Mouse (Mus musculus): ENCODE measurements at regions not wholly inside any gene's neighbourhood (a gene's known extent, or its start where the extent isn't known, plus 50 kb on each side); places are given as distances from the start of the nearest gene placed in this dataset.

DNA sequence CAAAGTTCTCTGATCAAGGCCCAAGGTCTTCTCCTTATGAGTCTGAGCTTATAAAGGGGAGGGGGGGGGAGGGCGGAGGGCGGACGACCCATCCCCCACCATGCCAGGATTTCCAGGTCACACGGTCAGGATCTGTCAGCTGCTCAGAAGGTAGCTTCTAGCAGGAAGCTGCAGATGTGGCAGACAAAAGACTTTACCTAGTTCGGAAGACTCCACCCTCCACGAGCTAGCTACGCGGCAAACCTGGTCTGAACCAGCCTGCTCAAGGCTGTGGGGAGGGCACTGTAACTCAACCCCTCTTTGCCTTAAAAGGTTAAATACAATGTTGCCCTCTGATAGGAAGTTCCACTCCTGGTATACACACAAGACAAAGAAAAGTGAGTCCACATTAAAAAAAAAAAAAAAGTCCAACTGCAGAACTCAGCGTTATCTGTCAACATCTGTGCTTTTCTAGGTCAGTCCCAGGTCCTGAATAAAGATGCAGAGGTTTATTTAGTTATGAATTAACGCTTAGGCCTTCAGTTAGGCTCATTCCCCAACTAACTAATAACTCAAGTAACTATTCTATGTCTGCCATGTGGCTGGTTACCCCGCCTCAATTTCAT, 108.7 kb downstream of the Rpl14 start:
- Histone ChIP-seq H3K27ac (peak overlapping the region; percentile 59), H3K4me2 (no peak overlapping the region; the same call in 1 of the 2 replicates), H3K4me1 (peaks cover 11% of the 10 kb centered on the region; the same call in 1 of the 2 replicates), H3K9me3 (no peaks in the 10 kb centered on the region), H3K4me3 (replicated peaks) (no peak overlapping the region), H3K36me3 (no peaks in the 10 kb centered on the region), H3K27me3 (replicated peaks) (0 out of 2 replicates have a peak, but pooled peaks cover 1% of the 10 kb centered on the region), H3K9ac (no peak overlapping the region)
- 36% methylated on average over 11 of the region's 11 CpGs for WGBS
- ATAC-seq (ENCODE audit: insufficient read depth, low FRiP score, low read depth), result peak; percentile 79

DNA sequence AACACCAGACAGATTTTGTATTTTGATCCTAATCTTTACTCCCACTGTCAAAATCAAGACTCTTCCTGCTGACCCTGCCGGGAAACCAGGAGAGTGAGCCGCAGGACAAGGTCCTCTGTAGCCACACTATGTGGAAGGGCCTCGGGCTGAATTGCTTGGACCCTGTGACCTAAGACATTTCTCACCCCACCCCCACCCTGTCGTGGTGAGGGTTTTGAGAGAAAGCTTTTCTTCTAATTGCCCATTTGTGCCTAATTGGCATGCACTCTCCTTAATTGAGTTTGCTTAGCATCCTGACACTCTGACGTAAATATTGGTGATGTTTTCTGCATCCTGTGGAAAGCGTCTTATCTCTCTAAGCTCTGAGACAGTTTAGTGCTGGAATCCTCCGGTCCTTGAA, 110.2 kb downstream of the Rpl14 start:
- no peak for ATAC-seq (ENCODE audit: insufficient read depth, low FRiP score, low read depth)
- no peak overlapping the region for H3K9ac ChIP-seq
- H3K9me3 ChIP-seq, result no peaks in the 10 kb centered on the region
- no peak overlapping the region for H3K4me3 ChIP-seq (replicated peaks)
- 0 out of 2 replicates have a peak, but pooled peaks cover 5% of the 10 kb centered on the region for H3K4me1 ChIP-seq
- H3K27me3 ChIP-seq (replicated peaks), result no peaks in the 10 kb centered on the region
- no peaks in the 10 kb centered on the region for H3K36me3 ChIP-seq
- no peak overlapping the region for H3K27ac ChIP-seq
- no peak overlapping the region for H3K4me2 ChIP-seq
- 46% methylated on average over 7 of the region's 7 CpGs for WGBS

DNA sequence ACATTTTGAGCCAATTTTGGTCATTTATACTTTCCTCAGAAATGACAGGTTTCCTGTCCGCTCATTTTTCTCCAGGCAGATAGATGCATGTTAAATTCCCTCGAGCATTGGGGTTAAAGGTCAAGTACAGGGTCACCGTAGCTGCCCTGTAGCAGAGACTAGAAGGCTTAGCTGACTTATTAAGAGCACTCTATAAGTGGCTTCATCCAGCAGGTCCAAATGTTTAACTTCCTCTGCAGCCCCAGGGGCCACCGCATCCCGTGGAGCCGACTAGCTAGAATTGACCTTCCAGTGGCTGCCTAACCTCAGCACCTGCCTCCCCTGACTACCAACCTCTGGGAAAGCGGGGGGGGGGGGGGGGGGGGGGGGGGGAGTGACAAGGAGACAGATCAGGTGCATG, 114.7 kb downstream of the Rpl14 start:
- H3K4me1 ChIP-seq, result peaks cover 15% of the 10 kb centered on the region; the same call in 1 of the 2 replicates
- no peak for ATAC-seq (ENCODE audit: insufficient read depth, low FRiP score, low read depth)
- WGBS, result 11% methylated on average over 6 of the region's 7 CpGs
- no peak overlapping the region for H3K4me3 ChIP-seq (replicated peaks)
- no peak overlapping the region for H3K4me2 ChIP-seq
- H3K27ac ChIP-seq, result no peak overlapping the region
- H3K36me3 ChIP-seq, result no peaks in the 10 kb centered on the region
- H3K9ac ChIP-seq, result no peak overlapping the region
- no peaks in the 10 kb centered on the region for H3K9me3 ChIP-seq
- no peaks in the 10 kb centered on the region for H3K27me3 ChIP-seq (replicated peaks)

DNA sequence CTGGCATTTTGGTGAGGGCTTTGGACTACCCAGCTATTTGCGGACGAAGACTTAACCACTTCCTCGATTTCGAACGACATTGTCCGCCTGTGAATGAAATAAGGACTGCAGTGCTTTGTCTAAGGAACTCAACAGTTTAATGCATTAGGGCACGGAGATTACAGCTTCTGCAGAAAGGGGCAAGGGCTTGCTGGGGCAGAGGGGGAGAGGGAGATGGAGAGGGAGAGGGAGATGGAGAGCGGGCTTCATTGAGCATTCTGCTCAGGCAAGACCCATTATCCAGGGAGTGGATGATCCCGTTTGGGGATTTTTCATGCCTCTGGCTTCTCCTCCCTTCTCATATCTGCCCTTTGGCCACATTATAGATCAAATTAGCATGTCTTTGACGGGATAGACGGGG, 117.8 kb downstream of the Rpl14 start:
- no peaks in the 10 kb centered on the region for H3K36me3 ChIP-seq
- 79% methylated on average over 11 of the region's 11 CpGs for WGBS
- H3K4me3 ChIP-seq (replicated peaks), result no peak overlapping the region
- H3K9me3 ChIP-seq, result no peaks in the 10 kb centered on the region
- H3K4me2 ChIP-seq, result no peak overlapping the region
- H3K27me3 ChIP-seq (replicated peaks), result no peaks in the 10 kb centered on the region
- peaks cover 28% of the 10 kb centered on the region for H3K4me1 ChIP-seq
- ATAC-seq (ENCODE audit: insufficient read depth, low FRiP score, low read depth), result no peak
- no peak overlapping the region for H3K27ac ChIP-seq
- H3K9ac ChIP-seq, result no peak overlapping the region

DNA sequence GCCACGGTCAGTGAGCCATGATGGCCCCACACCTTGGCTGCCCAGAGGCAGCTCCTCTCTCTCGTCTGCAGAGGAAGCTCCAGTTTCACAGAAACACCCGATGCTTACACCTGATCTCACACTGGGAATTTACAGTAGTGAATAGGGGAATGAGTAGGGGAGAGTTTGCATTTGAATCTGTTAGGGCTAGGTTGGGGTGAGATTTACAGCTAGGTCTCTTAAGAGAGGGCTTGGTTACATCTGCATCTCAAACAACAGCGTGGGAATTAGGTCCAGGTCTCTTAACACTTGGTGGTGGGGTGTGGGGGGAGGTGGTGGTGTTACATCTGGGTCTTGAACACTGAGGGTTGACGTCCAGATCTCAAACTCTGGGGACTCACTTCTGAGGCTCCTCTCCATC, 119.3 kb downstream of the Rpl14 start:
- ATAC-seq (ENCODE audit: insufficient read depth, low FRiP score, low read depth), result no peak
- Histone ChIP-seq H3K4me2 (peak overlapping the region; percentile 54; the same call in 1 of the 2 replicates), H3K4me1 (peaks cover 28% of the 10 kb centered on the region), H3K36me3 (no peaks in the 10 kb centered on the region), H3K27me3 (replicated peaks) (no peaks in the 10 kb centered on the region), H3K27ac (peak overlapping the region; percentile 94), H3K9me3 (no peaks in the 10 kb centered on the region), H3K4me3 (replicated peaks) (no peak overlapping the region), H3K9ac (no peak overlapping the region)
- 36% methylated on average over 5 of the region's 5 CpGs for WGBS

DNA sequence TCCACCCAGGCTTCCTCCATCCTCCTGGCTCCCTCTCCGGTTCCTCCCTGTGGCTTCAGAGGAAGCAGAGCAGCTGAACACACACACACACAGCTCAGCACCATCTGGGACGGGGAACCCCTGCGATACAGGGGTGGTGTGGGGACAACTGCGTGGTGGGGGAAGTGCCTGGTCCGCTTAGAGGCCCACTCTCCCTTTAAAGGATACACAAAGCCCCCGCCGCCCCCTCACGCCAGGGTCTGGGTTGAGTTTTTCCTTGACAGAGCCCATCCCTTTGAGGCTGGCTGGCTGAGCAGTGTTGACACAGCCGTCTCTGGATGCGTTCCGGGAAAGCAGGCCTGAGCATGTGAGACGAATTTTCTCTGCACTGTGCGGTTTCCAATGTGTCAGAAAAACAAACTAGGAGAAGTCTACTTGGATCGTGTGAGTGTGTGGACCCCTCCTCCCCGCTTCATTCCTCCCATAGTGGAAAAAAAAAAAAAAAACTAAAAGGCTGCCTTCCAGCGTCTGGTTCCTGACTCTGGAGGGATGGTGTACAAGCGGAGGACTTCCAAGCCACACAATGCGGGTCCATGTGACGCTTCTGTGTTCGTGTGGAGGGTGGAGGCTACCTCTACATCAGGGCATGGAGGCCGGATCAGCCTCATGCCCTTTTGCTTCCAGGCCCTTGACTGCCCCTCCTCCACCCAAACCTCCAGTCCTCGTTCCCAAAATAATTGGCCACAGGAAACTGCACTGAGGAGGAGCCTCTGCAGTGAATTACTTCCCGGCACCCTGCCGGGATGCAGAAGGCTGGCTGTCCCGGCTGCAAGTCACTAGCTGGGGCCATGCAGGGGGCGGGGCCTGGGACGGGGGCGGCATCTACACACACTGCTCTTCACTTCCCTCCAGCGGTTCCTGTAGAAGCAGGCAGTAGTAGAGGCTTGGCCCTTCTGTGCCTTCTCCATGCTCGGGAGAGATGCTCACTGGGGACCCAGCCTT, 120.0 kb downstream of the Rpl14 start:
- WGBS, result 3% methylated on average over 30 of the region's 30 CpGs
- Histone ChIP-seq H3K36me3 (no peaks in the 10 kb centered on the region), H3K9me3 (no peaks in the 10 kb centered on the region), H3K4me3 (replicated peaks) (peak overlapping the region; percentile 27), H3K27ac (peak overlapping the region; percentile 94), H3K27me3 (replicated peaks) (no peaks in the 10 kb centered on the region), H3K4me2 (peak overlapping the region; percentile 54), H3K9ac (no peak overlapping the region), H3K4me1 (peaks cover 28% of the 10 kb centered on the region)
- ATAC-seq (ENCODE audit: insufficient read depth, low FRiP score, low read depth), result peak; percentile 85

DNA sequence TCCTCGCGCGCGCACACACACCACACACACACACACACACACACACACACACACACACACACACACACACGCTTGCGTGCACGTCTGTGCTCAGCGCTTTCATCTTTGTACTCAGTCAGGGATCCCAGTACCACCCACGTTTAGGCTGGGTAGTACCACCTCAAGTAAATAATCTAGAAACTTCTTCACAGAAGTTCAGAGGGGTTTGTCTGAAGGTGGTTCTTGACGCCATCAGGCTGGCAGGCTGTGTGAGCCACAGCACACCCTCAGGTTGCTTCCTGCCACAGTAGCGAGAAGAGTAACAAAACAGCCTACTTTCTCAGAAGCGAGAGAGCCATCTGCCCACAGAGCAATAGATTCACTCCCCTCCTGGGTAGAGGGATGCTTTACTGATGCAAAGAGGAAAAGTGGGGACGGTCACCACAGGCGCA, 120.7 kb downstream of the Rpl14 start:
- Histone ChIP-seq H3K9ac (no peak overlapping the region), H3K27me3 (replicated peaks) (no peaks in the 10 kb centered on the region), H3K4me2 (peak overlapping the region; percentile 54), H3K4me3 (replicated peaks) (peak overlapping the region; percentile 27), H3K36me3 (no peaks in the 10 kb centered on the region), H3K27ac (peak overlapping the region; percentile 94), H3K4me1 (peaks cover 28% of the 10 kb centered on the region), H3K9me3 (no peaks in the 10 kb centered on the region)
- WGBS, result 17% methylated on average over 12 of the region's 14 CpGs
- peak; percentile 17; the same call in 1 of the 2 replicates for ATAC-seq (ENCODE audit: insufficient read depth, low FRiP score, low read depth)

DNA sequence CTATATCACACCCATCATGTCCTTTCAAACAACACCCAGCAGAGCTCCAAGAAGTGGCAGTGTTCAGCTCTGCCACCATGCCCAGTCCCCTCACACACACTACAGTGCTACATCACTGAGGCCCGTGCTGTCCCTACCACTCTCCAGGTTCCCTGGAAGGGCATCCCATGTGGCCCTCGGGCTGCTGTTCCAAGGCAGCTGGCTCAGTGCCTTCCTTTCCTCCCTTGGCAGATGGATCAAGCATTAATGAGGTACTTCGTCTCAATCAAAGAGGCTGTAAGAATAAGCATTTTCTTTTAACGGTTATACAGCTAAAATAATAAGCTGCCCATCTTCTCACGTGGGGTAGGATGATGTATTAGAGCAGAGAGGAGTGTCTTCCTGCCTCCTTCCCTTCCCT, 123.2 kb downstream of the Rpl14 start:
- Histone ChIP-seq H3K4me1 (peaks cover 28% of the 10 kb centered on the region), H3K36me3 (no peaks in the 10 kb centered on the region), H3K27ac (no peak overlapping the region), H3K4me3 (replicated peaks) (no peak overlapping the region), H3K9me3 (no peaks in the 10 kb centered on the region), H3K27me3 (replicated peaks) (no peaks in the 10 kb centered on the region), H3K9ac (no peak overlapping the region), H3K4me2 (no peak overlapping the region)
- WGBS, result 51% methylated on average over 5 of the region's 5 CpGs
- ATAC-seq (ENCODE audit: insufficient read depth, low FRiP score, low read depth), result no peak

DNA sequence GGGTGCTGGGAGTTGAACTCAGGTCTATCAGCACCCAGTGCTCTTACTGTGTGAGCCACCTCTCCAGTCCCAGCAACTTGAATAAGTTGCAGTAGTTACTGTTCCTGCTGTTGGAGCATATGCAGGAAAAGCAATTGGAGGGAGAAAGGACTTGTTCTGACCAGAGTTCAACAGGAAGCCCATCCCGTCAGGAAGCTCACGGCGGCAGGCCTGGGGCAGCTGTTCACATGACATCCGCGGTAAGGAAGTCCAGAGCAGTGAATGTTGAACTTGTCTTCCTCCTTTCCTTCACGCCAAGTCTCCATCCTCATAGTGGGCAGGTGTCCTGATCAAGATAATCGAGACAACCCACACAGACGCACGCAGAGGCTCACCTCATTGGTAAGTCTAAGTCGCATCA, 124.7 kb downstream of the Rpl14 start:
- no peak for ATAC-seq (ENCODE audit: insufficient read depth, low FRiP score, low read depth)
- Histone ChIP-seq H3K27ac (no peak overlapping the region), H3K9ac (no peak overlapping the region), H3K36me3 (no peaks in the 10 kb centered on the region), H3K4me2 (no peak overlapping the region), H3K27me3 (replicated peaks) (no peaks in the 10 kb centered on the region), H3K4me1 (peaks cover 13% of the 10 kb centered on the region), H3K9me3 (no peaks in the 10 kb centered on the region), H3K4me3 (replicated peaks) (no peak overlapping the region)
- 85% methylated on average over 10 of the region's 10 CpGs for WGBS

DNA sequence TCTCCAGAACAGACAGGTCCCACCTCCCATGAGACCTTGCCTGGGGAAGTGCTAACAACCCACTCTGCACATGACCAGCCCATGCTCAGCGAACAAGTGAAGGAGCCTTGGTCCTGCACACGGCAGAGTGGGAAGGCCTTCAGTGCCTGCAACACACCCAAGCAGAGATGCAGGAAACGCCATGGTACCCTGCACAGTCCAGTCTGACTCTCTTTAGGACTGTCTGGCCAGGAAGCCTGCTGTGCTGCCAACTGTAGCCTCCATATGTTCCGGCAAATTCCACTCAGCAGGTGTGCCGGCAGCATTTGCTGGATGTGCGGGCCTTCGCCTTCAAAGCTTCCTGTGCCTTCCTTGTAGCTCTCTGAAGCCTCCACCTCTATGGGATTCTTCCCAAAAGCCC, 126.5 kb downstream of the Rpl14 start:
- no peak overlapping the region for H3K4me3 ChIP-seq (replicated peaks)
- H3K4me1 ChIP-seq, result no peaks in the 10 kb centered on the region
- WGBS, result 85% methylated on average over 7 of the region's 7 CpGs
- ATAC-seq (ENCODE audit: insufficient read depth, low FRiP score, low read depth), result no peak
- H3K9ac ChIP-seq, result no peak overlapping the region
- H3K4me2 ChIP-seq, result no peak overlapping the region
- H3K27me3 ChIP-seq (replicated peaks), result no peaks in the 10 kb centered on the region
- no peaks in the 10 kb centered on the region for H3K36me3 ChIP-seq
- no peaks in the 10 kb centered on the region for H3K9me3 ChIP-seq
- no peak overlapping the region for H3K27ac ChIP-seq

DNA sequence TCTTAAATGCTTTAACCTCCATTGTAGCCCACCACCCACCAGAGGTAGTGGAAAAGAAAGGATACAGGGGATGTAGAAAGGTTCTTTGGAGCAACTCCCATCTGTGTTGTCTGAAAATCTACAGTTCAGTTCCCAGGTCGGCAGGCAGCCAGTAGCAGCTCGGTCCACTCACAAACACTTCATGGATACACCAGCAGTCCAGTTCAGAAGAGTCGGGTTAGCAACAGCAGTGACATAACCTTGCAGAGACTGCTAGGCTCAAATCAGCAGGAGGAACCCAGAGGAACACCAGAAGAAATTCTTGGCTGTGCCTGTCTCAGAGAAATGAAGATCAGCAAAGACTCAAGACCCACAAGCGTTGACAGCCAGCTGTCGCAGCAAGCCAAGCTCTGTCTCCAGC, 128.5 kb downstream of the Rpl14 start:
- Histone ChIP-seq H3K4me1 (no peaks in the 10 kb centered on the region), H3K36me3 (no peaks in the 10 kb centered on the region), H3K4me2 (no peak overlapping the region), H3K9me3 (no peaks in the 10 kb centered on the region), H3K27me3 (replicated peaks) (no peaks in the 10 kb centered on the region), H3K4me3 (replicated peaks) (no peak overlapping the region), H3K27ac (no peak overlapping the region), H3K9ac (no peak overlapping the region)
- ATAC-seq (ENCODE audit: insufficient read depth, low FRiP score, low read depth), result no peak
- 83% methylated on average over 5 of the region's 5 CpGs for WGBS

DNA sequence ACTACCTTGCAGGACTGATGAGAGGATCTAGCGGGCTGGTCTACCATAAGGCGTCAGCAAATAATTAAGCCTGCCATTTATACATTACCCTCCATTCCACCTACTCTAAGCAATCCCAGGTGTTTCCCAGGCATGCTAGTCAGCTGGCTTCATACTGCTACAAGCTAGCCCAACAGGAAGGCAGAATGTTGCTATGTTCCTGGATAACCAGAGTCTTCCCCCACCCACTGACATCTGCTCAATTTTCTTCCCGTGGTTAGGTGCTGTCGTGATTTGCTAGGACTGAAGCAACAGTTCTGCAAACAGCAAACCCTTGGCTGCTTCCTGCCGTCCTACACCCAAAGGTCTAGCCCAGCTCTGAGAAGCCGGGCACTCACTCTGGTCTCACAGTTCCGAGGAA, 131.6 kb downstream of the Rpl14 start:
- no peaks in the 10 kb centered on the region for H3K4me1 ChIP-seq
- H3K4me3 ChIP-seq (replicated peaks), result no peak overlapping the region
- 67% methylated on average over 7 of the region's 7 CpGs for WGBS
- no peak for ATAC-seq (ENCODE audit: insufficient read depth, low FRiP score, low read depth)
- H3K36me3 ChIP-seq, result no peaks in the 10 kb centered on the region
- H3K4me2 ChIP-seq, result no peak overlapping the region
- H3K27me3 ChIP-seq (replicated peaks), result no peaks in the 10 kb centered on the region
- H3K9ac ChIP-seq, result no peak overlapping the region
- no peaks in the 10 kb centered on the region for H3K9me3 ChIP-seq
- no peak overlapping the region for H3K27ac ChIP-seq
